Mouse (Mus musculus) lung, postnatal 0 days (tissue): ENCODE data around the gene Asns.

ENCODE experiments used
- CTCF ChIP-seq: IDR thresholded peaks from 2 replicates; pipeline ENCODE4 v1.5.1; 2016; ENCODE audit warnings: antibody characterized with exemption, mild to moderate bottlenecking
- EP300 ChIP-seq: IDR thresholded peaks from 2 replicates; pipeline ENCODE4 v1.6.1; 2016; ENCODE audit warnings: antibody characterized with exemption, mild to moderate bottlenecking, control low read depth

DNA sequence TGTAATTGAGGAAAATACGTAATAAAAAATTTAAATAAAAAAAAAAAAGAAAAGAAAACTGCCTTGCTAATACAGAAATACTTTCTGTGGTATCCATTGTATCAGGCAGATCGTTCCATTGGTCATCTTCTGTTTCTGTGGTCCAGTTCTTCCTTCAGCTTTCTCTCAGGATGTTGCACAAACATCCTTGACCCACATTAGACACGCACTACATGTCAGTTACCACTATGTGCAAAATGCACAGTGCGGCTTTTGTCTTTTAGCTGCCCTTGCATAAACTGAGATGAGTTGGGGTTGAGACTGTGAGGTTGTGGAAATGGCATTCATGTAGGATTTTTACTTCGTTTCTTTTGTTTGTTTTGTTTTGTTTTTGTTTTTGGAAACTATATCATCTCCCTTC, 24.7 kb downstream of the Asns start:
- TF ChIP-seq CTCF, result no peak
- no peak for TF ChIP-seq EP300
